Mouse (Mus musculus) bone marrow macrophage, adult 2 months (primary cell): ENCODE data around the gene Ttc29.

Experiments
- CTCF ChIP-seq: IDR thresholded peaks from 2 replicates; pipeline ENCODE4 v1.5.1; 2012; ENCODE audit warnings: low read depth, mild to moderate bottlenecking, low read length, moderate library complexity
- POLR2A ChIP-seq: IDR thresholded peaks from 2 replicates; pipeline ENCODE4 v1.6.1; 2012; ENCODE audit warnings: mild to moderate bottlenecking, low read depth, low read length, borderline replicate concordance

DNA sequence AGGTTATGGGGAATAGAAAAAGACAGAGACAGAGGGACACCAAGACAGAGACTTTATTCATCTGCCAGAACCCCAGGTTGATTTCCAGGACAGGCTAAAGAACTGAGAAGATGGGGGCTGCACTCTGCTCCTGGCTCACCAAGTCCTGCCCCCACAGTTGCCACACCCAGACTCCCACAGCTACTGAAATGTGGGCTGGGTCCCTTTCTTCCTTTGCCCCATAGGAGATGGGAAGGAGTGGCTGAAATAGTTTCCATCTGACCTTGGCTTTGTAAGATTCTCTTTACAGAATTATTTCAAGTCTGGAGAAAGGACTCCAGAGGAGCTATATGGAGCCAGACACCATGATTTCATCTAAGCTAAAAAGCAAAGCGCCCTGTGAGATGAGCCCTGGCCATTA, 219.4 kb downstream of the Ttc29 start:
- TF ChIP-seq CTCF = no peak
- no peak for TF ChIP-seq POLR2A
